Mouse (Mus musculus) adrenal gland, adult 8-10 months (tissue): ENCODE results near the gene Golga1. TPM values are rescaled to one million over a fixed set of nuclear protein-coding genes. Genes with fewer than 3 reads are reported as not detected.
"Not testable (repeated sequence)": the region's sequence is repeated elsewhere in the genome, so short reads cannot be mapped to it uniquely, and the experiment has no call there.

ENCODE experiments used
- DNase-seq: peaks from one replicate; pipeline ENCODE4 v3.0.0; 2022
- total RNA-seq, 4 experiments: library from RNA; stranded (reverse); gene quantifications; 2 replicates each; pipeline ENCODE4 v1.2.4; 2022

Gene Golga1
- total RNA-seq, result 10 to 100 TPM; 20.8 to 38.2 (median 28.3) TPM

GRCm38 (mm10) chr2:39065400-39065987, at the start of gene Golga1:
Gene Golga1, minus strand, starts transcription at chr2:39065541.
- DNase-seq, result peak; percentile 89

GRCm38 (mm10) chr2:39114093-39114492, 48.8 kb upstream of the Golga1 start:
- no peak for DNase-seq

- DNase-seq, result no peak
Measured at GRCm38 (mm10) chr2:39110514-39110913, 45.2 kb upstream of the Golga1 start.

GRCm38 (mm10) chr2:39109712-39110111, 44.4 kb upstream of the Golga1 start:
- not testable (repeated sequence) for DNase-seq

- not testable (repeated sequence) for DNase-seq
Measured at GRCm38 (mm10) chr2:39099951-39100350, 34.6 kb upstream of the Golga1 start.

GRCm38 (mm10) chr2:39097993-39098392, 32.7 kb upstream of the Golga1 start:
- no peak for DNase-seq

GRCm38 (mm10) chr2:39091966-39092365, 26.6 kb upstream of the Golga1 start:
- no peak for DNase-seq

GRCm38 (mm10) chr2:39082706-39083105, 17.4 kb upstream of the Golga1 start:
- DNase-seq, result no peak

- DNase-seq, result no peak
Measured at GRCm38 (mm10) chr2:39070666-39071065, 5.3 kb upstream of the Golga1 start.

GRCm38 (mm10) chr2:39069096-39069495, 3.8 kb upstream of the Golga1 start:
- DNase-seq, result no peak

- DNase-seq, result no peak
Measured at GRCm38 (mm10) chr2:39064687-39065399, 498 bp downstream of the Golga1 start.

GRCm38 (mm10) chr2:39048515-39048914, 16.8 kb downstream of the Golga1 start:
- no peak for DNase-seq

- no peak for DNase-seq
Measured at GRCm38 (mm10) chr2:39040215-39040614, 25.1 kb downstream of the Golga1 start.

- DNase-seq, result no peak
Measured at GRCm38 (mm10) chr2:39031611-39032010, 33.7 kb downstream of the Golga1 start.

- no peak for DNase-seq
Measured at GRCm38 (mm10) chr2:39020004-39020403, 45.3 kb downstream of the Golga1 start.

GRCm38 (mm10) chr2:39016581-39016980, 48.8 kb downstream of the Golga1 start:
- no peak for DNase-seq

- DNase-seq, result no peak
Measured at GRCm38 (mm10) chr2:39012768-39013279, 52.5 kb downstream of the Golga1 start.

GRCm38 (mm10) chr2:39011971-39012370, 53.4 kb downstream of the Golga1 start:
- no peak for DNase-seq

GRCm38 (mm10) chr2:39011264-39011663, 54.1 kb downstream of the Golga1 start:
- DNase-seq, result no peak

GRCm38 (mm10) chr2:39010144-39010543, 55.2 kb downstream of the Golga1 start:
- not testable (repeated sequence) for DNase-seq

- no peak for DNase-seq
Measured at GRCm38 (mm10) chr2:39008954-39009365, 56.4 kb downstream of the Golga1 start.

- no peak for DNase-seq
Measured at GRCm38 (mm10) chr2:39008350-39008851, 56.9 kb downstream of the Golga1 start.

GRCm38 (mm10) chr2:39007865-39008264, 57.5 kb downstream of the Golga1 start:
- peak; percentile 91 for DNase-seq
